Mouse (Mus musculus) heart, postnatal 0 days (tissue): ENCODE results near the gene Fubp1.

ENCODE experiments used
- CTCF ChIP-seq: IDR thresholded peaks from 2 replicates; pipeline ENCODE4 v1.5.1; 2016; ENCODE audit warnings: antibody characterized with exemption, control low read depth, low read depth
- EP300 ChIP-seq: IDR thresholded peaks from 2 replicates; pipeline ENCODE4 v1.6.1; 2016; ENCODE audit warnings: antibody characterized with exemption, low read depth

GRCm38 (mm10) chr3:152179285-152179684, 30.9 kb upstream of the Fubp1 start:
- TF ChIP-seq CTCF (no peak), EP300 (no peak)
